Mouse (Mus musculus): ENCODE measurements around the gene Grm4. TPM values are rescaled to one million over a fixed set of nuclear protein-coding genes. Genes with fewer than 3 reads are reported as not detected.

The Grm4 gene
- polyA plus RNA-seq, 1 experiment from 2014 or later, result 0.16 TPM

DNA sequence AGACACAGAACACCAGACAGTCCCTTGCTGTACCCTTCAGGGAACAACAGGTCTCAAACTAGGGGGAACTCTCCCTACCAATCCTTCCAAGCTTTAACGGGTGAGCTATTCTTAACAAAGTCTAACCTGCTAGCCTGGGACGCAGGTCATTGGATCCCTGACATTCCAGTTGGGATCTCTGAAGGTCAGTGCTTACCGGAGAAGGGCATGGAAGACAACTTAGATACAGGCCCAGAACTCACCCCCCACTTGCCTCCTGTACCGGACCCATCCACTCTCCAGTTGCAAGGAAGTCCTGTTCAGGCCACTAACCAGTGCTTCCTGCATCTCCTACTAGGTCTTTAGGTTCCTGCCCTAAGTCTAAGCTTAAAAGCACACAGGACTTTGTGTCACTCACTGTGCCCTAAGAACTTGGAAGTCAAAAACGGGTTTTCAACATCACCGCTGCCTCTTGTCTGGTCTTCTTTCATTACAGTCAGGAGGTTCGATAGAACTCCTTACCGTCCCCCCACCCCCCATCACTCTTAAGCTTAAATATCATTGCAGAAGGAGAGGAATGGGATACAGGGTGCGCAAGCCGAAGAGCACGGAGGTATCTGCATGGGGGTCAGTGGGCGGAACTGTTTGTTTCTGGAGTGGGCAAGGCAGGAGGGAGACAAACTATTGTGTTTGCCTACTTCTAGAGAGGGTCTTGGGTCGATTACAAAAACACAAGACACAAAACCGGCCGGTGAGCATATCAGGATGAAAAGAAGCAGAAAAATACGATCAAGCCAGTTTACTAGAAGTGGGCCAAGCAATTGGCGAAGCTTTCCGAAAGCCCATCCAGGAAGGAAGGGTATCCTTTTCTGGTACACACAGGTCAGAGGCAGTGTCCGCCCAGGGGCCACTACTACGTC, 33.1 kb upstream of the Grm4 start:
- 63% methylated on average over 20 of the region's 20 CpGs for WGBS
- H3K9me3 ChIP-seq (ENCODE audit: control insufficient read depth, low read length), result no peaks in the 10 kb centered on the region
- ATAC-seq (ENCODE audit: low FRiP score, low TSS enrichment), result no peak
- H3K4me1 ChIP-seq (replicated peaks; ENCODE audit: control insufficient read depth, insufficient read depth), result peaks cover 4% of the 10 kb centered on the region; the same call in 1 of the 2 replicates
- DNase-seq (ENCODE audit: low spot score), result no peak
- no peaks in the 10 kb centered on the region for H3K36me3 ChIP-seq (ENCODE audit: control insufficient read depth, insufficient read depth, low read length)
- H3K9ac ChIP-seq (ENCODE audit: low read length), result peak overlapping the region; percentile 79; the same call in 1 of the 2 replicates
- no peaks in the 10 kb centered on the region for H3K27me3 ChIP-seq (ENCODE audit: control insufficient read depth, insufficient read depth, low read length)
- peak overlapping the region; percentile 92 for H3K27ac ChIP-seq (replicated peaks)
- TF ChIP-seq EP300 (optimal IDR thresholded peaks at IDR 0.05) (no peak), CTCF (IDR thresholded peaks at IDR 0.05; ENCODE audit: low read depth) (no peak)
- peak overlapping the region; percentile 94 for H3K4me2 ChIP-seq (replicated peaks; ENCODE audit: low read depth)
- no peak overlapping the region for H3K4me3 ChIP-seq (ENCODE audit: low read depth, low read length)

DNA sequence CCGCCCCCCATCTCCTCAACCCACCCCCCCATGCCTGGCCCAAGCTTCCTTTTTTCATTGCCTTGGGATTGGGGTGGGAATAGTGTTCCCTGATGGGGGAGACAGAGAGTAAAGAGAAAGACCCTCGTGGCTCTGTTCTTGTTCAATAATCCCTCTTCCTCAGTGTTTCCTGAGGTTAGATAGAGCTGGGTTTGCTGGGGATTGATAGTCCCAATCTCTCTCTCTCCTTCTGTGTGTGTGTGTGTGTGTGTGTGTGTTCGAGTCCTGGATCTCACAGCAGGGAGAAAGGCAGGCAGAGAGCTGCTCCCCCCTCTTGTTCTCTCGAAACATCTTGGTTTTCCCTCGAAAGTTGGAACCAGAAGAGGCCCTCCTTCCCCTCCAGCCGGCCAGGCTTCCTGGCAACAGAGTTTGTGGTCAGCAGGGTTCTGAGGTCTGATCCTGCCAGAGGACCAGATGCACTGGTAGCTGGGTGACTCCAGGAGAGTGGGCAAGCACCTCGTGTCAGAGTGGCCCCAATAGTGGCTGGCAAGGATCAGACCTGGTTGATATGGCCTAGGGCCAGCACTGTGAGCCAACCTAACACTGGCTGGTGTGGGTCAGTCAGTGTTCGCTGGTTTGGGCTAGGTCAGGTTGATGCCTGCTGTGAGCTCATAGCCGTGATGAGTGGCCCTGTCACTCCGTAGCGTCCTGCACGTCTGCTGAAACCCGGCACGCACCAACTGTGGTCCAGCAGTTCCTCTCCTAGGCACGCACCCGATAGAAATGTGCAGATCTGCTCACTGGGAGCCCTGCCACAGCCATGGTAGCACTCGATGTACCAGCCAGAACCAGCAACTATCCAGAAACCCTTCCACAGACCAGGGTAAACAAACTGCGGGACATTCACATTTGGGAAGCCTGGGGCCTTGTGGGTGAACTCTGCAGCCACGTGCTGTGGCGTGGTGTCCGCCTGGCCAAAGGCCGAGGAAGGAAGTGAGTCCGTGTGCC, 31.3 kb upstream of the Grm4 start:
- Histone ChIP-seq H3K27me3 (ENCODE audit: control insufficient read depth, insufficient read depth, low read length) (no peaks in the 10 kb centered on the region), H3K4me2 (replicated peaks; ENCODE audit: low read depth) (no peak overlapping the region), H3K4me3 (ENCODE audit: low read depth, low read length) (no peak overlapping the region), H3K9ac (ENCODE audit: low read length) (no peak overlapping the region), H3K27ac (replicated peaks) (no peak overlapping the region), H3K4me1 (replicated peaks; ENCODE audit: control insufficient read depth, insufficient read depth) (peaks cover 4% of the 10 kb centered on the region; the same call in 1 of the 2 replicates), H3K9me3 (ENCODE audit: control insufficient read depth, low read length) (no peaks in the 10 kb centered on the region), H3K36me3 (ENCODE audit: control insufficient read depth, insufficient read depth, low read length) (no peaks in the 10 kb centered on the region)
- TF ChIP-seq CTCF (IDR thresholded peaks at IDR 0.05; ENCODE audit: low read depth), result no peak
- no peak for TF ChIP-seq EP300 (optimal IDR thresholded peaks at IDR 0.05)
- no peak for DNase-seq (ENCODE audit: low spot score)
- no peak for ATAC-seq (ENCODE audit: low FRiP score, low TSS enrichment)
- 73% methylated on average over 23 of the region's 23 CpGs for WGBS

DNA sequence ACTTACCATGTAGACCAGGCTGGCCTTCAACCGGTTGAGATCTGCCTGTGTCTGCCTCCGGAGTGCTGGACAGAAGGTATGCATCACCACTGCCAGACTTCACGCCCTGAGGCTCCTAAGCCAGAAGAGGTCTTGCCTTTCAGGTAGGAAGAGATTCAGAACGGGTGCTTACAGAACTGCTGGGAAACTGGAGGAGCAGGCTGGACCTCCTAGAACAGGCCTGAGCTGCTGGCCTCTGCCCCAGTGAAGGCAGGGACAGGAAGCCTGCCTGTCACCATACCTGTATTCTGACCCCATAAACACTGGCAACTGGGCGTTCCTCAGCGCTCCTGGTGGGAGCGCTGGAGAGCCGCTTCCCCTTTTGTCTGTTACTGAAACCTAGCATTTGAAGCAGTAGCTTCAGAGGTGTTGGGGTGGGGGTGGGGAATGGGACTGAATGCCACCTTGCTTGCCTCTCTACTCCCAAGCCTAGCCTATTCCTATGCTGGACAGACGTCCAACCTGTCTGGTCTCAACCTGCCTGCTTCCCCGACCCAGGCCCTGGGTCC, 30.3 kb upstream of the Grm4 start:
- WGBS, result 59% methylated on average over 10 of the region's 10 CpGs
- Histone ChIP-seq H3K27me3 (ENCODE audit: control insufficient read depth, insufficient read depth, low read length) (no peaks in the 10 kb centered on the region), H3K4me3 (ENCODE audit: low read depth, low read length) (no peak overlapping the region), H3K9ac (ENCODE audit: low read length) (no peak overlapping the region), H3K27ac (replicated peaks) (no peak overlapping the region), H3K9me3 (ENCODE audit: control insufficient read depth, low read length) (no peaks in the 10 kb centered on the region), H3K36me3 (ENCODE audit: control insufficient read depth, insufficient read depth, low read length) (no peaks in the 10 kb centered on the region), H3K4me1 (replicated peaks; ENCODE audit: control insufficient read depth, insufficient read depth) (peaks cover 9% of the 10 kb centered on the region; the same call in 1 of the 2 replicates), H3K4me2 (replicated peaks; ENCODE audit: low read depth) (no peak overlapping the region)
- ATAC-seq (ENCODE audit: low FRiP score, low TSS enrichment), result no peak
- DNase-seq (ENCODE audit: low spot score), result peak; percentile 48
- TF ChIP-seq CTCF (IDR thresholded peaks at IDR 0.05; ENCODE audit: low read depth), result peak; percentile 16; the same call in 1 of the 2 replicates
- TF ChIP-seq EP300 (optimal IDR thresholded peaks at IDR 0.05), result no peak

DNA sequence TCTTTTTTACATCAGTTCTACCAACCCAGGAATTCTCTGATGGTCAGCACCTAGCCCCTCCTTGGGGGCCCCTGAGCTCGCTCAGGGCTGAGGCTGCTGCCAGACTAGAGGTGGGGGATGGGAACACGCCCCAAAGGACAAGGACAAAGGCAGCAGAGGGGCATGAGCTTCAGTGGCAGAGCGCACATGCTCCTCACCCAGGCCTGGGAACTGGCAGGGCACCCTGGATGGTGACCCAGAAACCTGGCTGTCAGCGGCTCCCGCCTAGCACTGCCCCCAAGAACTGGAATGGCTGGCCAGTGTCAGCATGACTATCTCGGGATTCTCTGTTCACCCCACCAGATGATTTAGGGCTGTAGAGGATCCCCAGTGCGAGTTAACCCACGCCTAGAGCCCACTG, 28.0 kb upstream of the Grm4 start:
- ATAC-seq (ENCODE audit: low FRiP score, low TSS enrichment) (no peak), DNase-seq (ENCODE audit: low spot score) (no peak)
- 71% methylated on average over 8 of the region's 8 CpGs for WGBS
- H3K36me3 ChIP-seq (ENCODE audit: control insufficient read depth, insufficient read depth, low read length), result no peaks in the 10 kb centered on the region
- 0 out of 2 replicates have a peak, but pooled peaks cover 5% of the 10 kb centered on the region for H3K4me1 ChIP-seq (replicated peaks; ENCODE audit: control insufficient read depth, insufficient read depth)
- TF ChIP-seq CTCF (IDR thresholded peaks at IDR 0.05; ENCODE audit: low read depth) (no peak), EP300 (optimal IDR thresholded peaks at IDR 0.05) (no peak)
- H3K4me3 ChIP-seq (ENCODE audit: low read depth, low read length), result no peak overlapping the region
- H3K9me3 ChIP-seq (ENCODE audit: control insufficient read depth, low read length), result no peaks in the 10 kb centered on the region
- H3K27ac ChIP-seq (replicated peaks), result no peak overlapping the region
- no peak overlapping the region for H3K4me2 ChIP-seq (replicated peaks; ENCODE audit: low read depth)
- H3K9ac ChIP-seq (ENCODE audit: low read length), result no peak overlapping the region
- H3K27me3 ChIP-seq (ENCODE audit: control insufficient read depth, insufficient read depth, low read length), result no peaks in the 10 kb centered on the region

DNA sequence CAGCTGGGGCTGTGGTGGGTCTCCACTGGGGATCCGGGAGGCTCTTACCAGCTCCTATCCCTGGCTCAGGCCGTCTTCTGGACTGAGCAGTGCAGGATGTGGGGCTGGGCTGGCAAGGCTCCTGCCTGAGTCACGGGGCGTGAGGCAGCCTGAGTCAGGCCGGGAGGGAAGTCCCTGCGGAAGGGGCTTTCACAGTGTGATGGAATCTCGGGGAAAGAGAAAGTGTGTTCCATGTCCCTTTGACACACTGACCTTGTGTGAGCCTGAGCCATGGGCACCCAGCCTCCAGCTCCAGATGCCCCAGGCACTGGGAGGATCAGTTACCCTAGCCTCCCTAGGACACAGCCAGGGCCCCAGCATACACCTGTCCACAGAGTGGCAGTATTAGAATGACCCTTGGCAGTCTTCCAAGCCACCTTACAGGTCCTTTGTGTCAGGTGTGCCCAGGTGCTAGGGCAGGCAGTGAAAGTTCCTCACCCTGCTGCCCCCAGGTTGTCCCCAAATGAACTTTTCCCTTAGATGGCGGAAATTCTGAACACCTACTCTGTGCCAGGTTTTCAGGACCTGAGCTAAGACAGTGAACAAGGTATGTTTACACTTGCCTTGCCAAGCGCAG, 26.2 kb upstream of the Grm4 start:
- ATAC-seq (ENCODE audit: low FRiP score, low TSS enrichment) (peak; percentile 92), DNase-seq (ENCODE audit: low spot score) (peak; percentile 77)
- no peaks in the 10 kb centered on the region for H3K27me3 ChIP-seq (ENCODE audit: control insufficient read depth, insufficient read depth, low read length)
- WGBS, result 38% methylated on average over 9 of the region's 9 CpGs
- H3K4me1 ChIP-seq (replicated peaks; ENCODE audit: control insufficient read depth, insufficient read depth), result 0 out of 2 replicates have a peak, but pooled peaks cover 5% of the 10 kb centered on the region
- H3K4me2 ChIP-seq (replicated peaks; ENCODE audit: low read depth), result no peak overlapping the region
- H3K9me3 ChIP-seq (ENCODE audit: control insufficient read depth, low read length), result no peaks in the 10 kb centered on the region
- no peaks in the 10 kb centered on the region for H3K36me3 ChIP-seq (ENCODE audit: control insufficient read depth, insufficient read depth, low read length)
- no peak overlapping the region for H3K27ac ChIP-seq (replicated peaks)
- H3K9ac ChIP-seq (ENCODE audit: low read length), result no peak overlapping the region
- no peak for TF ChIP-seq EP300 (optimal IDR thresholded peaks at IDR 0.05)
- TF ChIP-seq CTCF (IDR thresholded peaks at IDR 0.05; ENCODE audit: low read depth), result no peak
- no peak overlapping the region for H3K4me3 ChIP-seq (ENCODE audit: low read depth, low read length)

Measured in stomach, postnatal 0 days (tissue).